Mouse (Mus musculus): ENCODE data around the gene Ces1c.

DNA sequence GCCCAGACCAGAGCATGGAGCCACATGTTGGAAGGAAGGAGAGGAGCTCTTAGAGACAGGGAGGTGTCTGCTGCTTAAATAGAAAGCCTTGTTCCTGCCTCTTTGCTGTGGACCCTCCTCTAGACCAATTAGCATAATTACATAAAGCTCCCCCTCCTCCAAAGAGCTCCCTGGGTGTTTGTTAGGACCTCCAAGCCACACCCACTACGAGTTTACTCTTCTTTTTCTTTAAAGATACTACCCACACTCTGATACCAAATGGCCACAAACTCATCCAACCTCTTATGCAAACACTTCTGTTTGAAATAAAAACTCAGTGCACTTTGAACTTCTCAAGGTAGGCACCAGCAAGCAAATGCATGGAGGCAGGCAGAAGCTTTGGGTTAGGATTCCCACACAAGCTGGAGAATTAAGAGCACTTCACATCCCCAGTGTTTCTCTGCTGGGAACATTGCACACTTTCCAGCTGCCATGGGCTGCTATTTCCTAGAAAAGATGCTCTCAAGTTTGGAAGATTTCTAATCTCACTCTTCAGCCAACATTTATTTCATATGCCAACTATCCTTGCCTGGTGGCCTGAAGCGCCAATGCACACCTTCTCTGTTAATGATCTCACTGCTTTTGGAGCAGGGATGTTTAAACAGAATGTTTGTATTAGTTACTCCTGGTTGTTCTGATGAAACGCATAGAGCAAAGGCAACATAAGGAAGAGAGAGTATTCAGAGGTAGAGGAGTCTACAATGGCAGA, at the start of gene Ces1c:
- TF ChIP-seq GATA1 (IDR thresholded peaks at IDR 0.05; ENCODE audit: borderline replicate concordance, low read length) (no peak), GATA2 (IDR thresholded peaks at IDR 0.05; ENCODE audit: borderline replicate concordance, low read depth, low read length) (no peak)
